Comparison of ENCODE assay signal across 17 mouse cellular contexts in the genomic region with DNA sequence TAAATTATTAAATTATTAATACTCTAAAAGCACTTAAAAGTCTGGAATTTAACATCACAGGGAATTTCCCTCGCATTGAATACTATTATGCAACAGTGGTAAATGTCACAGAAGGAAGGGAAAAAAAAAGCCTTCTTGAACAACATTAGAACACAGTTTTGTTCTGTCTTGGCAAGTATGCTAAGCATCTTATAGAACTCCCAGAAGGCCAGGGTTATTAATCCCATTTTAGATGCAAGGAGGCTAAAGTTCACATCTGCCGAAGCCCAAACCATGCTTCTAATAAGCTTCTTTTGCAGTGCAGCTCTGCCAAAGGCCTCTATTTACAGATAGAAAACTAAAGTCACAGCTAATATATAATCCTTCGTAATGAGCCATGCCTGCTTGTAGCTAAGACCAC.
DNase-seq lines count a peak whose midpoint lies in the region; ATAC-seq and TF ChIP-seq lines count a peak whose summit lies in the region.
"Had no signal": no experiment of that assay in that cellular context is flagged by ENCODE, and none has a peak within 500 bp of the region (broad histone marks: within the 10 kb centered on the region; RNA-seq: fewer than 3 reads in every experiment).

No protein-coding gene starts in this region.

- peak overlapping the region; percentile 94 for H3K27ac ChIP-seq in kidney, embryonic 14.5 days (ENCODE audit: low read depth, low read length)
- 0 out of 2 replicates have a peak overlapping the region, but pooled peaks have one; percentile 22 for H3K27ac ChIP-seq in midbrain, embryonic 11.5 days (ENCODE audit: low read depth, low read length)
- no peak overlapping the region for H3K27ac ChIP-seq in midbrain, postnatal 0 days (ENCODE audit: low read depth, low read length)
- peak overlapping the region; percentile 77 for H3K27ac ChIP-seq in limb, embryonic 10.5 days
- 0 out of 2 replicates have a peak overlapping the region, but pooled peaks have one; percentile 4 for H3K27ac ChIP-seq in stomach, postnatal 0 days (replicated peaks)
- H3K27ac ChIP-seq: forebrain, embryonic 15.5 days; liver, embryonic 12.5 days; macrophage had no signal

- H3K9ac ChIP-seq in kidney, embryonic 14.5 days (ENCODE audit: low read depth, low read length): no peak overlapping the region
- H3K9ac ChIP-seq in midbrain, embryonic 11.5 days (ENCODE audit: low read length): no peak overlapping the region
- no peak overlapping the region for H3K9ac ChIP-seq in midbrain, postnatal 0 days (replicated peaks; ENCODE audit: low read length, poor library complexity, severe bottlenecking)
- no peak overlapping the region for H3K9ac ChIP-seq in stomach, postnatal 0 days (ENCODE audit: low read length)
- H3K9ac ChIP-seq: forebrain, embryonic 15.5 days; heart, embryonic 12.5 days; liver, embryonic 12.5 days had no signal

- peaks cover 49% of the 10 kb centered on the region for H3K4me1 ChIP-seq in kidney, embryonic 14.5 days (ENCODE audit: control insufficient read depth, insufficient read depth, low read length)
- H3K4me1 ChIP-seq in midbrain, embryonic 11.5 days (ENCODE audit: control insufficient read depth, insufficient read depth, low read length): peaks cover 10% of the 10 kb centered on the region
- no peaks in the 10 kb centered on the region for H3K4me1 ChIP-seq in midbrain, postnatal 0 days (ENCODE audit: insufficient read depth, low read length)
- H3K4me1 ChIP-seq in limb, embryonic 10.5 days: peaks cover 83% of the 10 kb centered on the region
- H3K4me1 ChIP-seq in stomach, postnatal 0 days (replicated peaks; ENCODE audit: control insufficient read depth, insufficient read depth): no peaks in the 10 kb centered on the region

- no peak for DNase-seq in kidney, postnatal 14 days
- no peak for DNase-seq in midbrain, embryonic 11.5 days (ENCODE audit: low spot score, missing footprints)
- no peak for DNase-seq in midbrain, postnatal 0 days (ENCODE audit: low spot score)
- no peak for DNase-seq in limb, embryonic 10.5 days (ENCODE audit: low spot score)
- DNase-seq in stomach, postnatal 0 days (ENCODE audit: low spot score): no peak
- no peak for DNase-seq in c-Kit-positive CD71-positive TER-119-positive erythroid progenitor cells, embryonic 14.5 days (ENCODE audit: low spot score)
- DNase-seq: B cell, adult 2 months; cerebellum, adult 11 months; heart, postnatal 36 days; right cerebral cortex, adult 18-20 months; thymus, postnatal 25 days had no signal

- no peaks in the 10 kb centered on the region for H3K27me3 ChIP-seq in kidney, embryonic 14.5 days (ENCODE audit: control insufficient read depth, insufficient read depth, low read length)
- H3K27me3 ChIP-seq in midbrain, embryonic 11.5 days (ENCODE audit: control insufficient read depth, insufficient read depth, low read length): no peaks in the 10 kb centered on the region
- H3K27me3 ChIP-seq in midbrain, postnatal 0 days (ENCODE audit: insufficient read depth, low read length): no peaks in the 10 kb centered on the region
- no peaks in the 10 kb centered on the region for H3K27me3 ChIP-seq in limb, embryonic 10.5 days (ENCODE audit: low read depth, poor library complexity, severe bottlenecking)
- no peaks in the 10 kb centered on the region for H3K27me3 ChIP-seq in stomach, postnatal 0 days (ENCODE audit: control insufficient read depth, insufficient read depth, low read length)
- H3K27me3 ChIP-seq: forebrain, embryonic 15.5 days; heart, embryonic 12.5 days; liver, embryonic 12.5 days; Patski had no signal

- no peak for ATAC-seq in kidney, embryonic 14.5 days (ENCODE audit: low FRiP score, low TSS enrichment)
- ATAC-seq in midbrain, embryonic 11.5 days (ENCODE audit: low FRiP score): no peak
- no peak for ATAC-seq in midbrain, postnatal 0 days (ENCODE audit: low FRiP score)
- ATAC-seq in stomach, postnatal 0 days (ENCODE audit: low FRiP score, low TSS enrichment): no peak
- ATAC-seq: forebrain, embryonic 15.5 days; liver, embryonic 12.5 days; Patski had no signal

- H3K4me2 ChIP-seq in kidney, embryonic 14.5 days (replicated peaks; ENCODE audit: low read depth, low read length): no peak overlapping the region
- no peak overlapping the region for H3K4me2 ChIP-seq in midbrain, embryonic 11.5 days
- no peak overlapping the region for H3K4me2 ChIP-seq in midbrain, postnatal 0 days (ENCODE audit: low read depth, low read length, poor library complexity, severe bottlenecking)
- H3K4me2 ChIP-seq in stomach, postnatal 0 days (replicated peaks; ENCODE audit: low read depth): no peak overlapping the region
- H3K4me2 ChIP-seq: forebrain, embryonic 15.5 days; heart, embryonic 12.5 days; liver, embryonic 12.5 days had no signal

- no peak for TF ChIP-seq CTCF in midbrain, postnatal 0 days (IDR thresholded peaks at IDR 0.05)
- TF ChIP-seq CTCF in stomach, postnatal 0 days (IDR thresholded peaks at IDR 0.05; ENCODE audit: low read depth): no peak

- no peak overlapping the region for H3K4me3 ChIP-seq in kidney, embryonic 14.5 days (ENCODE audit: low read length)
- H3K4me3 ChIP-seq in midbrain, embryonic 11.5 days (ENCODE audit: low read depth, low read length): no peak overlapping the region
- H3K4me3 ChIP-seq in midbrain, postnatal 0 days (ENCODE audit: low read depth, low read length): no peak overlapping the region
- no peak overlapping the region for H3K4me3 ChIP-seq in limb, embryonic 10.5 days
- no peak overlapping the region for H3K4me3 ChIP-seq in stomach, postnatal 0 days (ENCODE audit: low read depth, low read length)
- H3K4me3 ChIP-seq: forebrain, embryonic 15.5 days; heart, embryonic 12.5 days; liver, embryonic 12.5 days had no signal

- no peak for TF ChIP-seq EP300 in stomach, postnatal 0 days (optimal IDR thresholded peaks at IDR 0.05)

- 59% methylated on average over 3 of the region's 3 CpGs for WGBS in kidney, embryonic 14.5 days
- 51% methylated on average over 3 of the region's 3 CpGs for WGBS in midbrain, embryonic 11.5 days
- WGBS in midbrain, postnatal 0 days: 35% methylated on average over 3 of the region's 3 CpGs
- WGBS in limb, embryonic 10.5 days: 53% methylated on average over 3 of the region's 3 CpGs
- WGBS in stomach, postnatal 0 days: 46% methylated on average over 3 of the region's 3 CpGs

- no peaks in the 10 kb centered on the region for H3K9me3 ChIP-seq in kidney, embryonic 14.5 days (ENCODE audit: control insufficient read depth, low read length)
- H3K9me3 ChIP-seq in midbrain, embryonic 11.5 days (ENCODE audit: control insufficient read depth, low read length): no peaks in the 10 kb centered on the region
- no peaks in the 10 kb centered on the region for H3K9me3 ChIP-seq in midbrain, postnatal 0 days (ENCODE audit: low read length)
- H3K9me3 ChIP-seq in limb, embryonic 10.5 days (replicated peaks): no peaks in the 10 kb centered on the region
- no peaks in the 10 kb centered on the region for H3K9me3 ChIP-seq in stomach, postnatal 0 days (ENCODE audit: control insufficient read depth, low read length)
- H3K9me3 ChIP-seq: forebrain, embryonic 15.5 days; heart, embryonic 12.5 days; liver, embryonic 12.5 days had no signal

- H3K36me3 ChIP-seq in kidney, embryonic 14.5 days (ENCODE audit: control insufficient read depth, insufficient read depth, low read length): no peaks in the 10 kb centered on the region
- no peaks in the 10 kb centered on the region for H3K36me3 ChIP-seq in midbrain, embryonic 11.5 days (ENCODE audit: control insufficient read depth, insufficient read depth, low read length)
- no peaks in the 10 kb centered on the region for H3K36me3 ChIP-seq in midbrain, postnatal 0 days (ENCODE audit: insufficient read depth, low read length)
- no peaks in the 10 kb centered on the region for H3K36me3 ChIP-seq in limb, embryonic 10.5 days
- H3K36me3 ChIP-seq in stomach, postnatal 0 days (ENCODE audit: control insufficient read depth, insufficient read depth, low read length): no peaks in the 10 kb centered on the region
- H3K36me3 ChIP-seq: forebrain, embryonic 15.5 days; heart, embryonic 12.5 days; liver, embryonic 12.5 days had no signal
